Mouse (Mus musculus) duodenum, adult 2 months (tissue): Measurements from ENCODE around the gene Fam57b. TPM values are rescaled to one million over a fixed set of nuclear protein-coding genes. Genes with fewer than 3 reads are reported as not detected.

Experiments used
- polyA plus RNA-seq: library from polyadenylated mRNA; depleted of rRNA; stranded (reverse); fragments of >200 nt; gene quantifications from 2 replicates; pipeline ENCODE4 v1.2.3, GENCODE M21; 2012; ENCODE audit warnings: low replicate concordance; rRNA removed

Gene Fam57b
- polyA plus RNA-seq: 5.2 TPM in 2 replicates

GRCm38 (mm10) chr7:126797411-126798126, at the start of gene Fam57b:
TSS of gene Fam57b (plus strand) at chr7:126797668.

GRCm38 (mm10) chr7:126759050-126759671, 38.3 kb upstream of the Fam57b start, which contains the start of gene Mapk3:
TSS of gene Mapk3 (plus strand) at chr7:126759601.

GRCm38 (mm10) chr7:126766201-126766600, 31.3 kb upstream of the Fam57b start, which contains the start of gene Gdpd3:
TSS of gene Gdpd3 (plus strand) at chr7:126766334.

GRCm38 (mm10) chr7:126776598-126777057, 20.8 kb upstream of the Fam57b start, which contains the start of gene Ypel3:
TSS of gene Ypel3 (plus strand) at chr7:126776955.

GRCm38 (mm10) chr7:126780971-126781635, 16.4 kb upstream of the Fam57b start, which contains the start of gene Tbx6:
TSS of gene Tbx6 (plus strand) at chr7:126781483.

GRCm38 (mm10) chr7:126791851-126792720, 5.4 kb upstream of the Fam57b start, which contains the start of gene Ppp4c:
TSS of gene Ppp4c (minus strand) at chr7:126792496.

GRCm38 (mm10) chr7:126831539-126831938, 34.1 kb downstream of the Fam57b start, which contains the start of gene 4930451I11Rik:
TSS of gene 4930451I11Rik (minus strand) at chr7:126831639.

GRCm38 (mm10) chr7:126847116-126847420, 49.6 kb downstream of the Fam57b start, which contains the start of gene Doc2a:
TSS of gene Doc2a (plus strand) at chr7:126847416.

GRCm38 (mm10) chr7:126861429-126862130, 64.1 kb downstream of the Fam57b start, which contains the start of gene Hirip3:
TSS of gene Hirip3 (plus strand) at chr7:126861972.

GRCm38 (mm10) chr7:126862147-126862784, 64.8 kb downstream of the Fam57b start, which contains the start of gene Ino80e:
TSS of gene Ino80e (minus strand) at chr7:126862377.

Other genes starting within 250 kb of the Fam57b start
- gene Eif3c, start 231.3 kb upstream of the Fam57b start, polyA plus RNA-seq: 45.2 and 60.5 TPM in 2 replicates
- gene Apobr, start 212.7 kb upstream of the Fam57b start, polyA plus RNA-seq: 2.4 and 4.9 TPM in 2 replicates
- gene Cln3, start 211.9 kb upstream of the Fam57b start, polyA plus RNA-seq: 55.8 and 56.6 TPM in 2 replicates
- 0.12 and 1.1 TPM in 2 replicates for gene Il27, start 202.7 kb upstream of the Fam57b start, polyA plus RNA-seq
- gene Nupr1, start 166.8 kb upstream of the Fam57b start, polyA plus RNA-seq: 4.9 and 28.0 TPM in 2 replicates
- 24.0 and 43.5 TPM in 2 replicates for gene Sgf29, start 148.4 kb upstream of the Fam57b start, polyA plus RNA-seq
- 4.1 and 9.7 TPM in 2 replicates for gene Sult1a1, start 121.2 kb upstream of the Fam57b start, polyA plus RNA-seq
- 33.6 and 37.5 TPM in 2 replicates for gene Bola2, start 102.3 kb upstream of the Fam57b start, polyA plus RNA-seq
- gene Slx1b, start 101.9 kb upstream of the Fam57b start, polyA plus RNA-seq: 13.1 and 17.4 TPM in 2 replicates
- 60.7 and 132 TPM in 2 replicates for gene Coro1a, start 89.9 kb upstream of the Fam57b start, polyA plus RNA-seq
- gene Mapk3, start 38.1 kb upstream of the Fam57b start, polyA plus RNA-seq: 406 and 574 TPM in 2 replicates
- 8.1 and 8.2 TPM in 2 replicates for gene Gdpd3, start 31.3 kb upstream of the Fam57b start, polyA plus RNA-seq
- gene Ypel3, start 20.7 kb upstream of the Fam57b start, polyA plus RNA-seq: 262 and 424 TPM in 2 replicates
- gene Tbx6, start 16.2 kb upstream of the Fam57b start, polyA plus RNA-seq: 2.1 and 3.5 TPM in 2 replicates
- 89.9 and 160 TPM in 2 replicates for gene Ppp4c, start 5.2 kb upstream of the Fam57b start, polyA plus RNA-seq
- not detected in 2 replicates for gene 4930451I11Rik, start 34.0 kb downstream of the Fam57b start, polyA plus RNA-seq
- 0.76 TPM in 1 of 2 replicates, not detected in the other for gene Doc2a, start 49.7 kb downstream of the Fam57b start, polyA plus RNA-seq
- gene Hirip3, start 64.3 kb downstream of the Fam57b start, polyA plus RNA-seq: 2.7 and 5.0 TPM in 2 replicates
- 44.3 and 46.4 TPM in 2 replicates for gene Ino80e, start 64.7 kb downstream of the Fam57b start, polyA plus RNA-seq
- gene Taok2, start 87.0 kb downstream of the Fam57b start, polyA plus RNA-seq: 70.4 and 83.1 TPM in 2 replicates
- gene Tmem219, start 125.2 kb downstream of the Fam57b start, polyA plus RNA-seq: 203 and 206 TPM in 2 replicates
- gene Kctd13, start 131.2 kb downstream of the Fam57b start, polyA plus RNA-seq: 13.9 and 20.5 TPM in 2 replicates
- 0.30 and 0.55 TPM in 2 replicates for gene Asphd1, start 151.9 kb downstream of the Fam57b start, polyA plus RNA-seq
- gene Sez6l2, start 152.9 kb downstream of the Fam57b start, polyA plus RNA-seq: 1.6 and 2.2 TPM in 2 replicates
- 215 and 466 TPM in 2 replicates for gene Cdipt, start 178.2 kb downstream of the Fam57b start, polyA plus RNA-seq
- gene Cdiptos, start 178.4 kb downstream of the Fam57b start, polyA plus RNA-seq: 0.09 and 0.42 TPM in 2 replicates
- 193 and 250 TPM in 2 replicates for gene Mvp, start 217.0 kb downstream of the Fam57b start, polyA plus RNA-seq
- gene Pagr1b, start 218.8 kb downstream of the Fam57b start, polyA plus RNA-seq: 2.4 TPM in 1 of 2 replicates, not detected in the other
- gene Pagr1a, start 219.7 kb downstream of the Fam57b start, polyA plus RNA-seq: 1.5 TPM in 1 of 2 replicates, not detected in the other
- 19.5 and 23.9 TPM in 2 replicates for gene Gm42742, start 223.4 kb downstream of the Fam57b start, polyA plus RNA-seq
- gene Prrt2, start 223.5 kb downstream of the Fam57b start, polyA plus RNA-seq: 4.2 and 5.7 TPM in 2 replicates
- gene Maz, start 229.4 kb downstream of the Fam57b start, polyA plus RNA-seq: 288 and 667 TPM in 2 replicates
- 3.9 and 4.4 TPM in 2 replicates for gene Kif22, start 244.8 kb downstream of the Fam57b start, polyA plus RNA-seq